Mouse (Mus musculus) spleen, postnatal 4 days (tissue): ENCODE data around the gene Hivep3.

Experiments used
- DNase-seq, 2 experiments: peaks; one replicate each; pipeline ENCODE4 v3.0.0; 2022; ENCODE audit warnings: low spot score in 2 of 2

Hivep3 gene

DNA sequence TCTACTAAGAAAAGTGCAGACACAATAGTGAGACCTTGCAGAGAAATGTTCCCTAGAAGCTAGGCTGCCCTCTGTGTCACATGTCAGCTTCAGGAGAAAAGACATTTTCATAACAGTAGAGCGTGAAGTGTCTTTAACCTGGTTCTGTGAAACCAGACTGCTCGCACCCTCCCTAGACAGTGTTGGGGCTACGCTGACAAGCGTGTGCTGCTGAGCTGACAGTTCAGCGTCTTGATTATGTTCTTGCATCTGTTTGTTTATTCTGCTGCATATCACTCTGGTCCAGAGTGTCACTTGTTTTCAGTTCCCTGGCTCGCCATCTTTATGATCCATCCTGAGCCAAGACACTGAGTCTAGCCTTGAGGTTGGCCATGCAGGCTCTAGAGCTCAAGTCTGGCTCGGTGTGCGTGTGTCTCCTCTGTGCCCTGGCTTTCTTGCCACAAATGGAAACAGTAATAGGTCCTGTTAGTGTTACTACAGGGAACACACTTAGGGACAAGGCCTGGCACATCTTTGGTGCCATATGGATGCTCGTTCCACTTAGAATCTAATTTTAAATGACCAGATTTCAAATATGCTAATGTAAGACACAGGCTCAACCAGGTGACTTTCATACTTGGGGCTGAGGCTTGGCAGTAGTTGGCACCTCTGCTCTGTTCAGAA, 28.0 kb downstream of the Hivep3 start:
- no peak for DNase-seq

DNA sequence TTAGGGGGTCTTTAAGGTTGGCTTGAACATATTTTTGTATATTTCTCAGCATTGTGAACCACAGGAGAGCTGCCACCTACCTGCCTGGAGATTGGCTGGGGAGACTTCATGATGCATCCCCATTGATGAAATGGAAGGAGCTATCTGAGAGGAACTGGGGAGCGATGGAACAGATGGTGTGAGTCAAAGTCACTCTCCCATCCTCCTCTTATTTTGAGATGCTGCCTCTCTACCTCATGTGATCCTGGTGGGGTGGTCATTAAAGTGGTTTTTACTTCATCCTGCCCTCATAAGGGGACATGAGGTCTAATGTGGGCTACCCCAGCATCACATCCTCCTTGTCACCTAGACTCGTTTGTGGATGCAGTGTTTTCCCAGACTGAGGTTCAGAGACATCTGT, 28.6 kb downstream of the Hivep3 start:
- DNase-seq: no peak

DNA sequence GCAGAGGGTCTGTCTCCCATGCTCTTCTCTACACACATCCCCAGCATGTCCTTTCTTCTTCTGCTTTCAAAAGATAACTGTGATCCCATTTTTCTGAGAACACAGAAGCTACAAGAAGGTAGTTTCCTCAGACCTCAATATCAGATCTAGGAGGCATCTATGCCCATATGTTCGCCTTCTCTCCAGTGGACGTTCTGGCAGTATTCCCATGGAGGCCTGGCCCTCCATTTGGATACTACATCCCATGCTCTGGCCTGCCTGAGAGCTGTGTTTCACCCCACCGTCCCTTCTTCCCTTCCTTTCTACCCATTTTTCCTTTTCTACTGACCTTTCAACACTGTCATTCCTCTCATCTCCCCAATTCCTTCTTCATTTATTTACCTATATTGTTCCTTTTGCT, 34.5 kb downstream of the Hivep3 start:
- no peak for DNase-seq

DNA sequence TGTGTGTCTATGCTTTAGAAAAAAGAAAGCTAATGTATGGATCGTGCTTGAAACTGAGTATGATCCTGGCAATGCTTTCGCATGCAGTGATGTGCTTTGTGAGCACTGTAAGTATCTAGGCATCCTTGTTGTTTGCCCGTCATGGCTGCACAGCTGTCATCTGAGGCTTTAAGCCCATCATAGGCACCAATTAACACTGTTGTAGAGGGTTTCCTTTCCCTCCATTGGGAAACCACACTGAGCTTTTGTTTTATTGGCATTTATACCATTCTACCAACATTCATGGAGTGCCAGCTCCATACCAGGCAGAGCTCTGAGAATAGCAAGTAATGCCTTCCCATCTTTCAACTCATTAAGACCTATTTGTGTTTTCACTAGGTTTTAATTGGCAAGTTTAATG, 42.3 kb downstream of the Hivep3 start:
- DNase-seq: no peak

DNA sequence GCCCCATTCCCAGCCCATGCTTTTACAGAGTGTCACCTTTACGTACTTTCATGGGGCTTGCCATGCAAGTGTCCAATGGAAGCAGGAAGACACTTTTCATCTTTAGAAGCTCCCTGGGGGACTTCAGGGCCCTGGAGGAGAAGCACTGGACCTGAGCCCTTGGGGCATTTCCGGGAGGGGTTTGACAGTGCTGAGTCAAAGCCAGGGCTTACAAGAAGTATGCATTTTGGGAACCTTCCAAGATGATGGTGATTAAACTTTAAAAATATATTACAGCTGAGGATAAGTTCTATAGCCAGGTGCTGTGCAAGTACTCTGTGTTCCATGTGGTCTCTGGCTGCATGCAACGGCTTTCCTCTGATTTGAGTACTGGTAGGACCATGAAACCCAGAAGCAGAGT, 43.6 kb downstream of the Hivep3 start:
- no peak for DNase-seq

DNA sequence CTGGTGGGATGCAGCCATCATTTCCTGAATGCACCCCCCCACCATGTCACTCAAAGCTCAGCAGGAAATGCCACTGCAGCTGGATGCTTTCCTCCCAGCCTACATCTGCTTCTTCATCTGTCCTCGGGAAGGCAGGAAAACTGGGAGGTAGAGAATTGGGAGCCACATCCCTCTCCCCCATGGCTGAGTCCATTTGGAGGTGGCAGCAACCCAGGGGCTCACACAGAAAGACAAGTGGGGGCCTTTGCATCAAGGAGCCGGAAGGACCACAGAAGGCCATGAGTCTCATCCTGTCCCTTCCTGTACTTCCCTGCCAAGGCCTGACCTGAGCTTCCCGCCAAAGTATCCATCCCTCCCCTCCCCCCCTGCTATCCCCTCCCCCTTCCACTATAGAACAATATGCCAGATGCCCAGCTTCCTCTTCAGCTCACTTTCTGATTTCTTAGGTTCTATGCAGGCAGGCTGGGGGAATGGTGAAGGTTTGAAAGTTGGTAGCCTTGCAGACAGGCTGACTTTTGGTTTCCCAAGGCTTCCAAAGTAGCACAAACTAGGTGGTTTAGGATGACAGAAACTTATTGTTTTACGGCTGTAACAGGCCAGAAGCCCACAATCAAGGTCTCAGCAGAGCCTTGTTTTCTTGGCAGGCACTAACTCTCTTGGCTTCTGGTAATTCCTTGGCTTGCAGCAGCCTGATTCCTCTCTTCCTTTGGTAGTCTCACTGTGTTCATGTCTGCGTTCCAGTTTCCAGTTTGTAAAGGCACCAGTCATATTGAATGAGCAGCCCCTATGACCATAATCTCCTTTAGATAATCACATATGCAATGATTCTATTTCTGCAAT, 46.2 kb downstream of the Hivep3 start:
- DNase-seq: no peak

DNA sequence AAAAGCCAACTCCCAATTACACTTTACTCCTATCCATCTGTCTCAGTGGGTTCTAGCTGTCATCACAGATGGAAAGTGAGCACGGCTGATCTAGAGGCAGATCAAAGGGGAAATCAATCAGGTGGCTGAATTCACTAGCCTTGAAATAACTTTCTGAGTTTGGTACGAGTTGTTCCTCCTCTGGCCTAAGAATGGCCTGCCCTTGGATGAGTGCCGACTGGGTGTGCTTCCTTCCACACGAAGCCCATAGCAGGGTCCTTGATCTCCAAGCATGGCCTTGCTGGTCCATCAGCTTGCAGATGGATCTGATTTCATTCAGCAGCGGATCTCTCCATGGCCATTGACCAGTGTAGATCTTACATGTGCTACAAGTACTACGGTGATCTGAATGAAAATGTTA, 47.3 kb downstream of the Hivep3 start:
- DNase-seq: no peak

DNA sequence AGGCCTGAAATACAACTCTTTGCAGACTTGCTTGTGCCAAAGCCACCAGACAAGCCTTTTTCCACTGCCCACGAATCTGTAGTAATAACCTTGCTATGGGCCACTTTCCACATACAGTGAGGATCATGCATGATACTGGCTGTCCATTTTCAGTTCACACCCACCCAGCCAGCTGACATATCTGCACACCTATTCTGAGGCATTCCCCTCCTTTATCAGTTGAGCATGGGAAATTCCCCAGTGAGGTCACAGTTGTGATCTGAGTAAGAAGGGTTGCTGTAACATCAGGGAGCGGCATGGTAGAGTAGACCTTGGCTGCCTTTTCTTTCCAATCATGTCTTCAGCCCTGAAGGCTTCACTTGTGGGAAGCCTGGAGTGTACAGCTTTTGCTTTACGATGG, 51.4 kb downstream of the Hivep3 start:
- no peak for DNase-seq

DNA sequence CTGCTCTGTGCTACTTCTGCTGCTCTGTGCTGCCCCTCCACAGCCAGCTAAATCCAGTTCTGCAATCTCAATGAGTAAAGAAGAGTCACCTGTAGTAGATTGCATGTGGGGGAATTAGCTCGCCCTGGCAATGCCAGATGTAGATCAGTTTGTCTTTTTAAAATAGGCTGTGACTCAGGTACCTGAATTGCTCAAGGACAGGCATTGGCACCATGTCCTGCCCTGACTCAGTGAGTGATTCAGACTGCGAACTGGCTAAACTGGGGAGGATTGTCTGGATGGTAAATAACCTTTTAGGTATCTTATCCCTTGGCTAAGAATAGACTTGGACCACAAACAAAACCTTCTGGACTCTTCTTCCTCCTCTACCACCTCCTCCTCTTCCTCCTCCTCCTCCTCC, 52.7 kb downstream of the Hivep3 start:
- DNase-seq: no peak

DNA sequence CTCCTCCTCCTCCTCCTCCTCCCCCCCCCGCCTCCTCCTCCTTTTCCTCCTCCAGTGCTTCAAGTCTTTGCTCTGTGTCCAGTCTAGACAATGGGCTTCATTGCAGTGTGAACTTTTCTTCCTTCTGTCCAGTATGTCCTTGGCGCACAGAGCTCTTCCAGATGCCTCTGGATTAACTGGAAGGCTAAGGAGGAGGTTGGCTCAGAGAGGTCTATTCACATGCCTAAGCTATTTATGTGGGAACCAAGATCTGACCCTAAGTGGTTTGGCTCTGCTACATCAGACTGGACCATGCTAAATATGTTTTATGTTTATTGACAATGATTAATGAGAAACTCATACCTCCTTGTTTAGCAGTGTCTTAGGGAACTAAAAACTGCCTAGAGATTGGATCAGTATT, 53.1 kb downstream of the Hivep3 start:
- DNase-seq: no peak

DNA sequence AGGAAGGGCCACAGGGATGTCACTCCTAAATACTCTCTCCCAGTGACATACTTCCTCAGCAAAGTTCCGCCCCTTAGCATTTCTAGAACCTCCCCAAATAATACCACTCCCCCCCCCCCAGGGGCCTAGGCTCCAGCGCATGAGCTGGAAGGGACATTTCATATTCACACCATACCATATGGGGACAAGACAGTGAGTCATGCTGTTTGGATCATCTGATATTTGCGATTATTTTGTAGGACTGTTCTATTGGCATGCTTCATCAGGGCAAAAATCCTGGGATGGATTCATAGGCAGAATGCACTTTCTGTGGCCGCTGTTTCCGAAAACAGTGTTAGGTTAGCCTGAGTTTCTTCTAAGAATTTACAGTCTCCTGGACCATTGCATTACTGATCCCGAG, 55.2 kb downstream of the Hivep3 start:
- DNase-seq: no peak

DNA sequence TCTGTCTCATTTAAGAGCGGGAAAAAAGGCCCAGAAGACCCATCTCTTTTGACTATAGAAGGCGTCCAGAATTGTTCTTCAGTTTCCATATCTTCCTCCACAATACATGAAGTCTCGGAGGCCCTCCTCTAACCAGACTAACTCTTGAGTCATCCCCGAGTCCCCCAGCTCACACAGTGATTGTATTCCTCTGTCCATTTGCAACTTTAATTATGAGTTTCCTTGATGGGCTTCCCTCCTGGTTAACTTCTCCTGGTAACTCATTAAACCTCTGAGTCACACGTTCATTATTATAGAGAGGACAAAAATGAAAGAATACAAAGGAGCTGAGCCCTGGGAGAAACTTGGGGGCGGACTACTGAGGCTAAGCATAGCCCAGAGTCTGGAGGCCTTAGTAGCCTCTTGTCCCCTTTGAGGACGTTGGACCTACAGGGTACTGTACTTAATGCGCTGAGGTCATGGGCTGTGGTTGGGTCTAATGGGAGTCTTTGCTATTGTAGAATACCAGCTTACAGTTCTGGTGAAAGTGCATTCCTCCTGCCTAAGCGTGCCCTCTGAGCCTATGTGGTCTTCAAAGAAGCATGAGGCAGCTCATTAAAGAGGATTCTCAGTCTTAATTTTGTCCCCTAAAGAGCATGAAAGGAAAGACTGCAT, 56.0 kb downstream of the Hivep3 start:
- no peak for DNase-seq

DNA sequence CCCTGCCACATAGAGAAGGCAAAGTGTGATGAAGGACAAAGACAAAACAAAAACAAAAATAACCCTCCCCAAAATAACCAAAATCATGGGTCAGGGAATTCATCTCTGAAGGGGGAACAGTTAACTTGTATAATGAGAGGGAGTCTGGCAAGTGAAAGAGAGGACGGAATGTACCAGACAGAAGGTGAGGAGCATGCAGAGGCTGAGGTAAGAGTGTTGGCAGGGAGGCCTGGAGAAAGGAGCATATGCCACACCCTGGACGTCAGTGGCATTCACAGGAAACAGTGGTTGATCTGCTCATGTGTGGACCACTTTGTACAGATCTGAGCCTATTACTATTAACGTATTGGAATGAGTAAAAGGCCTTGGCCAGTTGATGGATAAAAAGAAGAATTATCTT, 65.3 kb downstream of the Hivep3 start:
- DNase-seq: no peak

DNA sequence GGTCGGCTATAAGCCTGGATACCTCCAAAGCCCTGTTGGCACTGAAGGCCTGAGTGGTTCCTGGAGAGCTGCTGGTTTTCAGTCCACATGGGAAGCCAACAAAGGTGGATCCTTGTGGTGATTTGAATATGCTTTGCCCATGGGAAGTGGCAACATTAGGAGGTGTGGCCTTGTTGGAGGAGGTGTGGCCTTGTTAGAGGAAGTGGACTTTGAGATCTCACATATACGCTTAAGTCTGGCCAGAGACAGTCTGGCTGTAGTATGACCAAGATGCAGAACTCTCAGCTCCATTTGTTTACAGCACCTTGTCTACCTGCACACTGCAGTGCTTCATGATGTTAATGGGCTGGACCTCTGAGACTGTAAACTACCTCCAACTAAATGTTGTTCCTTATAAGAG, 73.0 kb downstream of the Hivep3 start:
- no peak for DNase-seq

DNA sequence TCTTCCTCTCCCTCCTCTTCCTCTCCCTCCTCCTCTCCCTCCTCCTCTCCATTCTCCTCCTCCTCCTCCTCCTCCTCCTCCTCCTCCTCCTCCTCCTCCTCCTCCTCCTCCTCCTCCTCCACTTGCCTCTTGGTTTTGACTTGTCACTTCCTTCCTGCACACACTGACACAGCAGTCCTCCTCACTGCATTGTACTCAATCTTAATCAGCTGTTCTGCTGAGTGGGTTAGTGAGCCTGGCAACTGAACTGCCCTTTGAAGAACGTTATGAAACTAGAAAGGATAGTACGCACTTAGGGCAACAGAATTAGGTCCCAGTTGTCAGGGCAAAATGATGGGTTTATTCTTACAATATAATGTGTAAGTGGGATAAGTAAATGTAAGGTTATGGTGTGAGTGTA, 73.8 kb downstream of the Hivep3 start:
- no peak for DNase-seq

DNA sequence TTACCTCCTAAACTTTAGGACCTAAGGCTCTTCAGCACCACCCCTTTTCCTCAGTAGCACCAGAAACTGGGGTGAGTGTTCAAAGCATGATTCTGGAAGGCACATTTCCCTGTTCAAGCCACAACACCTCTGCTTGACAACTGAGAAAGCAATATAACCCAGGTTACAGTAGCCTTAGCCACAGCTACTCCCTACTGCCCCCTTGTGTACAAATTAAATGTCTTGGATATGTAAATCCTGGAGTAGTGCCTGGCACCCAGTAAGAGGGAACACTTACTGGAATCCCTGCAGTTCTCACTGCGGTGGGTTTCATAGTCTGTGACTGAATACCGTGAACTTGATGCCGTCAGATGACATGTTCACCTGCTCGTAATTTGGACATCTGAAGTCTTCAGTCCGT, 75.7 kb downstream of the Hivep3 start:
- DNase-seq: no peak

DNA sequence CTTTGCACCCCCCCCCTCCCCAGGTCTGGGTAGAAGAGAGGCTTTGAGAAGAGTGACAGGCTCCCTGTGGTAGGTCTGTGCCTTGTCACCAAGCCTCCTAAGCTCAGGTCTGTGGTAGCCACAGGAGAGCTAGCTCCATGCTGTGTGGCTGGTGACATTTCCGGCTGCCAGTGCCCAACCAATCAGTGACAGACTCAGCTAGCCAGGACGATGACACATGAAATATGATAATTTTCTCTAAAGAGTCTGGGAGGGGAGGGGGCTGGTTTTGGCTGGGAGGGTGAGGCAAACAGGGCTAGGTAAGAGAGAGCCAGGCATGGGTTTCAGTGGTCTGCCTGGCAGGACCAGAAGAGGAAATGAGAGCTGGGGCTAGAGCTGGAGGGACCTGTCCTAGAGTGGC, 79.2 kb downstream of the Hivep3 start:
- DNase-seq: no peak

DNA sequence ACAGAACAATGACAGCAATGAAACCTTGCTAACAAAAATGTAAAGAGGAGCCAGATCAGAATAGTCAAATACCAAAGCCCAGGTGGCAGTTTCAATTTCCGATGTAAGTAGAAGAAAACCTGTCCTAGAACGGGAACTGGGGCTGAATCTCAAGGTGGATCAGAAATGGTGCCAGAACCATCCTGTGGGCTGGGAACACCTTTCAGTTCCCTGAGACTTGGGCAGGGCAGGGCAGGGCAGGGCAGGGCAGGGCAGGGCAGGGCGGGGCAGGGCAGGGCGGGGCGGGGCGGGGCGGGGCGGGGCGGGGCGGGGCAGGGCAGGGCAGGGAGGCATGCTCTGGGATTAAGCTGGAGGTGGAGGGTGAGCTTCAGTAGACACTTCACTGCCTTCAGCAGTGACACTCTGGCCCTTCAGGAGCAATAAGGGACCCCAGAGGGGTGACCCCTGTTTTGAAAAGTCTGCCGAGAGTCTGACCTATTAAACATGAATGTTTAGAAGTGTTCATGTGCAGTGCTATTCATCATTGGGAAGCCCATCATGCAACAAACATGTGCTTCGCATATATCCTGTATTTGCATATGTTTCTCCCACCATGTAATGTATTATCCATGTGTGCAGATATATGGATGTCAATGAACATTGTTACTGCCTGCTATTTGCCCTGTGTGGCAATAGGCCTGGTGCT, 80.1 kb downstream of the Hivep3 start:
- peak in 1 of 2 experiments; percentile 31 for DNase-seq

DNA sequence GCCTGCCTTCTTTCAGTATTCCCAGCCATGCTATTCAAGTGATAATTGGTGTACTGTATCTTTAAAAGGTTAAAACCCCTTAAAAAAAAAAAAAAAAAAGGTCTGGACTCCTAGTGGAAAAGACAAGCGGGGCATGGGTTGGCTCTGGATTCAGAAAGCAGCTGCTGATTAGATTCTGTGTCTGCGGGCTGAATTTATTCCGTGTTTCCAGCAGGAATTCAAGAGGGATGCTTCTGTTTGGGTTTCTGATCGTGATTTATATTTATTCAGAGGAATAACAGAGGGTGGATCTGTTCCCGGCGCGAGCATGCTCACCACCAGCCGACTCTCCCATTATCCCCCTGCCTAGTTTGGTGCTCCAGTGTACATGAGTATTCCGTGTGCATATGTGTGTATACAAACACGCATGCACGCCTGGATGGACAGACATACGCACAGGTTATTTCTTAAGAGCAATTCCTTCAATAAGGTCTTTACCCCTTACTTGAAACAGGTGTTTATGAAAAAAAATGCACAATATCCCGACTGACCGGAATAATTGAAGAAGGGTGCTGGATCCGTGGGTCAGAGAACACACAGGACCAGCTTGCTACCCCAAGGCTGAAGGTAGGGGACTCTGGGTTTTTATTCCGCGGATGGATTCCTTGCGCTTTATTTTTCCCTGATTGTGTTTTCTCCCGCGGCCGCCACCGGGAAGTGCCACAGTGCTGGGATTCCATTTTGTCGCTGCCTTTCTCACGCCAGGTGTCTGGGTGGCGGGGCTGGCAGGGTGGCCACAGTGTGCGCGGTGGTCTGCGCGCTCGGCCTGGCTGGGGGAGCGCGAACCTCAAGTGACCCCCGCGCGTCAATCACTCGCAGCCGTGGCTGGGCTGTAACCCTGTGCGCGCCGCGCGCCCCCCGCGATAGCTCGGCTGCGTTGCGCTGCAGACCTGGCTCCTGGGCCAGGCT, 80.9 kb downstream of the Hivep3 start:
- DNase-seq: peak in 1 of 2 experiments; percentile 57

DNA sequence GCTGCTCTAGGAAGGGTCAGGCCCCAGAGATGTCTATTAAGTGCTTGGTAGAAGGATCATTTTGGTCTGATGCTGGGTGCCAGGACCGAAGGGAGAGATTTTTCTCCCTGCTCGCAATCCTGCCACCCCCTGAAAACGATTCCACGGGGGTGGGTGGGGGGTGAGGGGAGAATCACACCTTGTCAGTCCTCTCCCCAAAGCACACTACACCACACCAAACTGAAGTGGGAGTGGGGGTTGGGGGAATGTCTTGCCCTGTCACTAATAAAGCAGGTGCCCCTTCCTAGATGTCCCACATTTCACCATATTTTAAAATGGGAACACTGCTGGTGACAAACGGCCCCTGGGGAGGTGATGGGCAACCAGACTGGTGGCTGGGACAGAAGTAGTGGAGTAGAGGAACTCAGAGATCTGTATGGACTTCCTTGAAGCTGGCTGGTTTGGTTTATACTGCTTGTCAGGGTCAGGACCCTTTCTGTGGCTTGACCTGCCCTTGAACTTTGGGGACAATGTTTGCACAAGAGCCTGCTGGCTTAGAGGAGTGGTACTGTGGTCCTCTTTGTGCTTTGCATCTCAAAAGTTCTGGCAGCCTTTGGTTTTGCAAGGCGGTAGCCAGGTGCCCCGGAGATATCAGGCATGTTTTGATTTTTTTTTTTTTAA, 81.7 kb downstream of the Hivep3 start:
- peak in 1 of 2 experiments; percentile 41 for DNase-seq

DNA sequence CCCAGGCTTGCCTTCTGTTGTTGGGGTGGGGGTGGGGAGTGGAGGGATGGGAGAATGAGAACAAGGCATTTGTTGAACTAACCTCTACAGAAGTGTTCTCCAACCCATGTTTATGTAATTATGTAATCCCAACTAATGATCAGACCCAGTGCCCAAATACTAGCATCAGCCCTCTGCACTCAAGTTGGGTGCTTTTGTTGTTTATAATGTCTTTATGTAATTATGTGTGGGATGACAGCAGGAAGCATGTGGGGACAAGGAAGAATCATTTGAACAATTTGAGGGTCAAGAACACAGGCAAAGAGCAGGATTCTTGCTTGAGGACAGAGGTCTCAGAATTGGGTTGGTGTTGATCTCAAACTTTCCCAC, 82.2 kb downstream of the Hivep3 start:
- DNase-seq: no peak
